Mouse (Mus musculus) hindbrain, embryonic 16.5 days (tissue): ENCODE data around the gene Atp6ap1. TPM values are rescaled to one million over a fixed set of nuclear protein-coding genes. Genes with fewer than 3 reads are reported as not detected.

Experiments
- ATAC-seq: fragments of 200-750 bp; cut with Nextera tagmentation; 2 replicates; pipeline ENCODE4 v1.8.0; 2017; ENCODE audit warnings: moderate TSS enrichment, moderate library complexity
- H3K27ac ChIP-seq: fragments of 300-500 bp; sonication (generic); 2 replicates; pipeline ENCODE4 v1.5.1; 2014; ENCODE audit warnings: low read depth, mild to moderate bottlenecking, control low read depth, low read length, moderate library complexity
- H3K27me3 ChIP-seq: fragments of 300-500 bp; sonication (generic); replicated peaks from 2 replicates; pipeline ENCODE4 v1.6.1; 2014; ENCODE audit warnings: low read length; ENCODE audit not compliant: control insufficient read depth, insufficient read depth
- H3K36me3 ChIP-seq: fragments of 300-500 bp; sonication (generic); 2 replicates; pipeline ENCODE4 v1.6.1; 2014; ENCODE audit warnings: mild to moderate bottlenecking, low read length, moderate library complexity, mixed read lengths; ENCODE audit not compliant: control insufficient read depth, insufficient read depth
- H3K4me1 ChIP-seq: fragments of 300-500 bp; sonication (generic); 2 replicates; pipeline ENCODE4 v1.6.1; 2014; ENCODE audit warnings: low read depth, low read length; ENCODE audit not compliant: control insufficient read depth, insufficient read depth
- H3K4me2 ChIP-seq: fragments of 300-500 bp; sonication (generic); 2 replicates; pipeline ENCODE4 v1.6.1; 2014; ENCODE audit warnings: mild to moderate bottlenecking, low read length, control low read depth, moderate library complexity
- H3K4me3 ChIP-seq: fragments of 300-500 bp; sonication (generic); 2 replicates; pipeline ENCODE4 v1.5.1; 2014; ENCODE audit warnings: mild to moderate bottlenecking, low read length, control low read depth, moderate library complexity
- H3K9ac ChIP-seq: fragments of 300-500 bp; sonication (generic); 2 replicates; pipeline ENCODE4 v1.6.1; 2014; ENCODE audit warnings: low read depth, mild to moderate bottlenecking, control low read depth, low read length, moderate library complexity
- H3K9me3 ChIP-seq: fragments of 300-500 bp; sonication (generic); 2 replicates; pipeline ENCODE4 v1.6.1; 2014; ENCODE audit warnings: mild to moderate bottlenecking, low read length, moderate library complexity; ENCODE audit not compliant: control insufficient read depth
- WGBS: fragments of 180-500 bp; shearing (Covaris S2); extraction: QIAGEN DNeasy Blood & Tissue Kit; methylation state at CpG from one replicate; pipeline ENCODE4 v1.1.7; 2014; 5-methylcytosine and 5-hydroxymethylcytosine counted together
- microRNA-seq: library from miRNA; unstranded; fragments of <30 nt; microRNA quantifications from one replicate; pipeline ENCODE4, GENCODE M21; 2017
- polyA plus RNA-seq: library from polyadenylated mRNA; unstranded; fragments of >200 nt; fragmentation: Nextera tagmentation; extraction: Ambion mirVana; gene quantifications from 2 replicates; pipeline ENCODE4 v1.2.1, GENCODE M21; 2015

Atp6ap1 gene
- polyA plus RNA-seq, 1 experiment from 2014 or later: 347 TPM

DNA sequence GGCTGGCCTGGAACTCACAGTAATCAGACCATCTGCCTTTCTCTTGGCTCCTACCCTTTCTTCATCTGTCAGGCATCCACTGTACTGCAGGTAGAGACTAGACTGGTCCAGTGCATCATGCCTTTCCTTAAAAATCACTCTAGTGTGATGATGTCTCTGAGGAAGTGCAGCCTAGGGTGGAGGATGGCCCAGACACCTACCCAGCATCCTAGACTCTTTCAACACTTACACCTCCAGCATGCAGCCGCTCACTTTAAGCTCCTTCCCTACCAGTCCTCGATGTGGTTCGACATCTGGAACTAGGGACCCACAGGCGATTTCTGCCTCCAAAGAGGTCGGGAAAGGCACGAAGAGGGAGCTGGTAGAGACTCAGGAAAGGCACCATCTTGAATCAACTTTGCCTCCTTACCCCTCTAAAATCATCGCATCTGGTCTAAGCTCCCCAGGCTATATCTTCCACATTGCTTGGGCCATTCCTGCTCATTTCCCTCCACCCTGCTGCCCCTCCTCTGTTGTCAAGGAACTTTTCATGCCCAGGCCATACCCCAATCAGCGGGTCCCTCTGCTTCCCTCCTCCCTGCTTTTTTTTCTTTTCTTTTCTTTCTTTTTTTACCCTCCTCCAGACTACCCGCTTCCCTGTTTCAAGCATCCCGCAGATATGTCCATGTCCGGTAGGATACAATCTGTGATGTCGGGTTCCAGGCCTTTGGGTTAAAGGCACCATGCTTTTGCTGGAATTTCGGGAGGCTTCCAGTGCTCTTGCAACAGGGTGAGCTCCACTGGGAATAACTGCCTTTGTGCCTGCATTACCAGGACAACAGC lies 56.0 kb downstream of the Atp6ap1 start:
- H3K9ac ChIP-seq: peak overlapping the region; percentile 61
- no peaks in the 10 kb centered on the region for H3K4me1 ChIP-seq
- peak; percentile 52 for ATAC-seq
- H3K9me3 ChIP-seq: no peaks in the 10 kb centered on the region
- H3K27ac ChIP-seq: peak overlapping the region; percentile 75
- H3K36me3 ChIP-seq: no peaks in the 10 kb centered on the region
- WGBS: 25% methylated on average over 13 of the region's 13 CpGs
- peak overlapping the region; percentile 43 for H3K4me3 ChIP-seq
- no peaks in the 10 kb centered on the region for H3K27me3 ChIP-seq
- peak overlapping the region; percentile 53 for H3K4me2 ChIP-seq

GRCm38 (mm10) chrX:74353467-74353770 lies 56.5 kb downstream of the Atp6ap1 start, which contains the start of gene Lage3:
TSS of gene Lage3 (minus strand) at chrX:74353618.
- Histone ChIP-seq H3K4me1 (no peaks in the 10 kb centered on the region), H3K9me3 (no peaks in the 10 kb centered on the region), H3K4me2 (peak within 1 kb of the TSS; percentile 53), H3K9ac (peak within 1 kb of the TSS; percentile 61), H3K27ac (peak within 1 kb of the TSS; percentile 75), H3K4me3 (peak within 1 kb of the TSS; percentile 43), H3K27me3 (no peaks in the 10 kb centered on the region), H3K36me3 (no peaks in the 10 kb centered on the region)
- peak; percentile 93 for ATAC-seq
- 12% methylated on average over 14 of the region's 22 CpGs for WGBS

Small RNA genes lying within 50 kb of the gene (microRNA-seq; reads per million reads assigned to microRNA genes)
- gene Mir7091 (0.83 reads per million), gene Mir7092 (not detected)

Other genes starting within 250 kb of the Atp6ap1 start
- not detected in 2 replicates for gene Opn1mw, start 169.6 kb upstream of the Atp6ap1 start, polyA plus RNA-seq
- 9.9 and 10.8 TPM in 2 replicates for gene Mecp2, start 161.7 kb upstream of the Atp6ap1 start, polyA plus RNA-seq
- not detected in 2 replicates for gene Tex28, start 129.3 kb upstream of the Atp6ap1 start, polyA plus RNA-seq
- gene Tktl1, start 119.8 kb upstream of the Atp6ap1 start, polyA plus RNA-seq: 0.14 TPM in 1 of 2 replicates, not detected in the other
- 77.4 and 103 TPM in 2 replicates for gene Flna, start 47.3 kb upstream of the Atp6ap1 start, polyA plus RNA-seq
- gene Emd, start 42.4 kb upstream of the Atp6ap1 start, polyA plus RNA-seq: 13.1 and 14.8 TPM in 2 replicates
- 342 and 444 TPM in 2 replicates for gene Rpl10, start 26.3 kb upstream of the Atp6ap1 start, polyA plus RNA-seq
- 78.4 and 79.0 TPM in 2 replicates for gene Taz, start 15.2 kb upstream of the Atp6ap1 start, polyA plus RNA-seq
- gene Dnase1l1, start 14.8 kb upstream of the Atp6ap1 start, polyA plus RNA-seq: 4.4 and 4.7 TPM in 2 replicates
- gene Gdi1, start 7.9 kb downstream of the Atp6ap1 start, polyA plus RNA-seq: 978 and 991 TPM in 2 replicates
- gene Fam50a, start 15.9 kb downstream of the Atp6ap1 start, polyA plus RNA-seq: 61.5 and 61.7 TPM in 2 replicates
- gene Plxna3, start 32.0 kb downstream of the Atp6ap1 start, polyA plus RNA-seq: 38.2 and 49.4 TPM in 2 replicates
- gene Lage3, start 56.5 kb downstream of the Atp6ap1 start, polyA plus RNA-seq: 69.7 and 78.4 TPM in 2 replicates
- 72.9 and 74.6 TPM in 2 replicates for gene Ubl4a, start 76.1 kb downstream of the Atp6ap1 start, polyA plus RNA-seq
- 7.5 and 8.2 TPM in 2 replicates for gene Slc10a3, start 76.3 kb downstream of the Atp6ap1 start, polyA plus RNA-seq
- gene Fam3a, start 96.2 kb downstream of the Atp6ap1 start, polyA plus RNA-seq: 35.5 and 37.9 TPM in 2 replicates
- gene Ikbkg, start 96.2 kb downstream of the Atp6ap1 start, polyA plus RNA-seq: 14.3 and 17.1 TPM in 2 replicates
- 46.0 and 50.8 TPM in 2 replicates for gene G6pdx, start 132.1 kb downstream of the Atp6ap1 start, polyA plus RNA-seq
- not detected in 2 replicates for gene Gm6880, start 184.3 kb downstream of the Atp6ap1 start, polyA plus RNA-seq